Mouse (Mus musculus) frontal cortex, postnatal 36 days (tissue): ENCODE results near the gene Sox9.

Experiments
- DNase-seq, 2 experiments: peaks; one replicate each; pipeline ENCODE4 v3.0.0; 2022; ENCODE audit warnings: low spot score in 2 of 2

The Sox9 gene

GRCm38 (mm10) chr11:112798831-112799382 lies 16.9 kb downstream of the Sox9 start:
- DNase-seq, result no peak

GRCm38 (mm10) chr11:112801189-112801818 lies 19.3 kb downstream of the Sox9 start:
- DNase-seq, result no peak

- DNase-seq, result no peak
Measured at GRCm38 (mm10) chr11:112807838-112808506, 25.9 kb downstream of the Sox9 start.

DNA sequence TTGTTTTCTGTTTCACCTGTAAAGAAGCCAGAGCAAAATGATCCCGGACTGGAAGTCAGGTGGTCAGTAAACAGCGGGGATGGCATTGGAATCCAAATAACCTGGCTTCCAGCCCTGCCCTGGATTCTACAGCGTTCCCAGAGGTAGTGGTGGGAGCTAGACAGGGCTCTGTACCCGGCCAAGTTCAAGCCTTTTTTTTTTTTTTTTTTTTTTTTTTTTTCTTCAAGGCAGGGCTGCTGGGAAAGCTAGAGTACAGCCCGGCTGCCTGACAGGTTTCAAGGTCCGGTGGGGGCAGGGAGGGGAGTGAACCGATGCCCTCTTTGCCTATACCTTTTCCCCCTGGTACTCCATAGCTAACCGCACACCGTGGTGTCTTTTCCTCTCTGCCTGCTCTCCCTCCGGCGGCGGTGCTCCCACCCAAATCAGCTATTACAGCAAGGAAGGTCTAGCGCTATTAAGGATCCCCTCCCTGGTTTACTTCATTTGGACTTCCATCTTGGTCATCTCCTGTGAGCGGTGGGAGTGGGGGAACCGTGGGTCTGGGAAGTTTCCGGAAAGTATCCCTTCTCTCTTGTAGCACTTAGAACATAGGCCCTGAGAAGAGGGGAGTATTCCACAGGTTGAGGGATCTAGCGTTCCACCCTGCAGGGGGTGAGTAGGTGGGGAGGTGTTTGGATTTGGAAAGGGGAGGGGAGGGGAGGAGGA lies 28.6 kb downstream of the Sox9 start:
- DNase-seq, result peak in 1 of 2 experiments; percentile 30

DNA sequence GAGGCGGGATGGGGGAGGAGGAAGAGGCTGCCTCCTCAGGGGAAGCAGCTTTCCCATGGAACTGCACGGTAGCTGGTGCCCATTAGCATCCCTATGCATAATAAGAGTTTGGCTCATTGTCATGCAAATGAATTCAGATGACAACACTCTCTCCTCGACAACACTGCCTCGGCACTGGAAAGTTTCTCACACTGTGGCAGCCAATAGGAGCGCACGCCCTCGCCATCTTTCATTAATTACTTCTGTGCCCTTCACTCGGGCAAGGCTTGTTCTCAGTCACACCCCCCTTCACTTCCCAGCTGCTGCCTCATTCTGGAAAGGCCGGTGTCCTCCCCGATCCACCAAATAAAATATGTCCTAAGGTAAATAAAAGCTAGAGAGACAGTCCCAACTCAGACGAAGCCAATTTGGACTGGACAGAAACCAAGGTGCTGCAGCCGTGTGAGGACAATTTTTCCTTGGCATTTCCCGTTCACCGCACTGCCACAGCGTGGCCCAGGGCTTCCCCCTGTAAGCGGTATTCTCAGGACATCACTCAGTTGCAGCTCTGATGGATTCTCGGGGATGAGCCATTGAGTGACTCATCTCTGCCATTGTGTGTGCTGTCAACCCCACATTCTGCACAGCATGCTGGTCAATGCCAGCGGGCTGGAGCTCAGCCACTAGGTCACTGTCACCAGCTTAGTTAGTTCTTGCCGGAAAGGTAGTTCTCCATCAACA lies 29.3 kb downstream of the Sox9 start:
- DNase-seq, result peak; percentile 47 to 64

- DNase-seq, result no peak
Measured at GRCm38 (mm10) chr11:112817829-112818650, 36.0 kb downstream of the Sox9 start.

DNA sequence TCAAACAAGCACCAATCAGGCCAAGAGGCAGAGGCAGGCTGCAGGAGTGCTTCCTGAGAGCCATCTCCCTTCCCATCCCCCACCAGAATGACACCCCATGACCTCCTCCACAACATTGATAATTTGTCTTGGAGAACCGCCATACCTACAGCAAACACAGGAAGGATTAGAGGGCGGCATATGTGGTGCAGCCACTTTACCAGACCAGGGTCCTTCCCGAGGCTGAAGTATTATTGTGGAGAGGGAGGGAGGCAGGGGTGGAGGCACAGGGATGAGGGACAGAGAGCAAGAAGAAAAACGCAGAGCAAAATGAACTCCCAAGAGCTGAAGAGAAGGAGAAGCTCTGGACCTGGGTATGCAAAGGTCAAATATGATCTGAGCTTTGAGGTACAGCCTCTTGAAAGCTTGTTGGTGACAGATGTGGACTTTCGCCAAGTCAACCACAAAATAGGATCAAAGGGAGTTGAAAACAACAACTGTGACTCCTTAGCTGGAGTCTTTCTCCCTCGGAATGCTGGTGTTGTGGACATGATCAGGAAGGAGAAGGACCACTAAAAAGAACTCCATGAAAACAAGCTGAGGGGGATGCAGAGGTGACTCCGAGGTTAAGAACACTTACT lies 36.7 kb downstream of the Sox9 start:
- no peak for DNase-seq

DNA sequence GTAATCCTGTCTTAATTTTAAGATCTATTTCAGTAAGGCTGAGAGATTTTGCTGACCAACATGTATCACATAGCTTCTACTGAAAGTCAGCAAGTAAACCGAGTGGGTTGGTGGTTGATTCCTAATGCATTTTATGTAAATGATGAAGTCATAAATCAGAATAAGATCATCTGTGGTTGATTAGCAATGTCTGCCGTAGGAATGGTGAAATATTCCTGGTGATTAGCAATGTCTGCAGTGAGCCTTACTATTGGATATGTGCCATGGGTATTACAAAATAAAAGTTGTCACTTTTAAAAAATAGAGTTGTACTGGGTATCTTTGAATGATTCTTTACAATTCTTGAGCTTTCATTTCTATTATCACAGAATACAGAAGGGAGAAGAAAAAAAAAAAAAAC lies 39.5 kb downstream of the Sox9 start:
- no peak for DNase-seq

- no peak for DNase-seq
Measured at GRCm38 (mm10) chr11:112824146-112824545, 42.1 kb downstream of the Sox9 start.

GRCm38 (mm10) chr11:112826193-112827043 lies 44.4 kb downstream of the Sox9 start:
- DNase-seq, result no peak

DNA sequence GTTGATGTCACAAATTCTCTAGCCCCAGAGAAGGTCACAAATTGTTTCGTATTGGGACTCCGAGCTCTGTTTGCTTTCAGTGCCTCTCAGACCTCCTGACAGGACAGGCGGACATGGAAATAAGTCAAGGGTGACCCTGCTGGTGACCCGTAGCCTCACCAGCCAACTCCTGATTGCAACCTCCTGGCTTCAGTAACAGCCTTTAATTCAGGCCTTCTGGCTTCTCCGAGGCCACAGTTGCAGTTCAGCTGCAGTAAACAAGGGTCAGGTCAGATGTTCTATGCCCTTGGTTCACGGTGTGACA lies 45.0 kb downstream of the Sox9 start:
- no peak for DNase-seq

DNA sequence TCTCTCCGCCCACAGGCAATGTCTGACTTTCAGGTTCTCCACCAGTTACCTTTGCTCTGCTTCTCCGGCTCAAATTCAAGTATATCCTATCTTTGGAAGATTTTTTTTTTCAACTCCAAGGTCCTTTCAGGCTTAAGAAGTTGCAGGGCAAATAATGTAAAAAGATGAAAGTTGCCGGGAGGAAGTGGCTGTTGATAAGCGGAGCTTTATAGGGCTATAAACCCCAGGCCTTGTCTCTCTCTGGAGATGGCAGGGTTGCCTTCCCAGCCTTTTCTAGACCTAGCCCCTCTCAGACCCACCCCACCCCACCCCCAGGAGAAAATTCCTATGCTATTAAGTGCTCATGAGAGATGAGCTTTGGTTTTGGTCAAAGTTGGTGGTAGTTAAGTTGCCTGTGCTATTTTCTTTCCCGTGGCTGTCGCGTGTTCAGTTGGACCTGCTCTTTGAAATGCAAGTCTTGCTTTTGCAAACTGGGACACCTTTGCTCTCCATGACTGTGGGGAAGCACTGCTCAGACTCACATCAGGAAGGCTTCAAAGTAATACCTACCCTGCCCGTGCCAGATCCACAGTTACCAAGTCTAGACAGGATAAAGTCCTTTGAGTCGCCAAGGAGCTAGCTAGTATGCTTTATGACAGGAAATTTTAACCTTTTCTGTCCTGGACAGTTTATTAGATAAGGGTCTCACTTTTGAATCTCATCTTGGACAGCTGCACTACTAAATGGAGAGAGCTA lies 46.7 kb downstream of the Sox9 start:
- DNase-seq, result no peak

- DNase-seq, result no peak
Measured at GRCm38 (mm10) chr11:112834245-112835005, 52.4 kb downstream of the Sox9 start.

DNA sequence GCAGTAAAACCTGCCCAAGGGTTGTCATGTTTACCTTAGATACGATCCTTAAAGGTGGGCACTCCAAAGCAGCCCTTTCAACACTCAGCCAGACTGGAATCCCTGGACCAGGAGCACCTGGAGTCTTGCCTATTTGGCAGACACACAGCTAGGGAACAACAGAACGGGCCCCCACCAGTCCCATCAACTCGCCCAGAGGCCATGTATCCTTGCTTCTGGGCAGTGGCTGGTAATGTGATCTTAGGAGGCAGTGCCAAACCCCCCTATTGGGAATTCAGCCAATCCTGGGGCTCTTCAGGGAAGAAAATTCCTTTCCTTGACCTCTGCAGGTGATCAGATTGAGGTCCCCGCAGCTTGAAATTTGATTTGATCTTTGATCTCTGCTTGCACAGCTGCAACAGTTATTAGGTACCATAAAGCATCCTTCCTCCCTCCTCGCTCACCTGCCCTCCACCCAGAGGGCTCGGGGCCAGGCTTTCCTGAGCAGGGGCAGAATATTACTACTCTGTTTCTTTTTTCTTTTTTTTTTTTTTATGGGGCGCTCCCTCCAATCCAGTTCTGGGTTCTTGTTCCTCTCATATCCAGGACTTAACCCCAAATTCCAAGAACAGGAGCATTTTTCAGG lies 53.6 kb downstream of the Sox9 start:
- no peak for DNase-seq
